Mouse (Mus musculus) forebrain, embryonic 14.5 days (tissue): ENCODE data around the gene Lamtor3. TPM values are rescaled to one million over a fixed set of nuclear protein-coding genes. Genes with fewer than 3 reads are reported as not detected.
A peak's percentile ranks its signal among the peaks of the same experiment; 100 is the strongest.

ENCODE experiments used
- ATAC-seq: fragments of 200-750 bp; cut with Nextera tagmentation; 2 replicates; pipeline ENCODE4 v1.8.0; 2017; ENCODE audit warnings: mild to moderate bottlenecking, moderate library complexity
- DNase-seq: peaks from one replicate; pipeline ENCODE4 v3.0.0-alpha.2; 2015; ENCODE audit warnings: low spot score
- H3K27ac ChIP-seq: fragments of 300-500 bp; sonication (generic); 2 replicates; pipeline ENCODE4 v1.5.1; 2014; ENCODE audit warnings: low read depth, mild to moderate bottlenecking, control low read depth, low read length, moderate library complexity
- H3K27me3 ChIP-seq: fragments of 300-500 bp; sonication (generic); replicated peaks from 2 replicates; pipeline ENCODE4 v1.6.1; 2014; ENCODE audit warnings: low read length, control low read depth, mixed read lengths; ENCODE audit not compliant: control insufficient read depth, insufficient read depth
- H3K36me3 ChIP-seq: fragments of 300-500 bp; sonication (generic); 2 replicates; pipeline ENCODE4 v1.6.1; 2014; ENCODE audit warnings: low read length, control low read depth; ENCODE audit not compliant: control insufficient read depth, insufficient read depth
- H3K4me1 ChIP-seq: fragments of 300-500 bp; sonication (generic); 2 replicates; pipeline ENCODE4 v1.6.1; 2014; ENCODE audit warnings: antibody characterized with exemption, low read length, control low read depth; ENCODE audit not compliant: control insufficient read depth, insufficient read depth
- H3K4me2 ChIP-seq: fragments of 300-500 bp; sonication (generic); 2 replicates; pipeline ENCODE4 v1.6.1; 2014; ENCODE audit warnings: mild to moderate bottlenecking, control low read depth, low read length
- H3K4me3 ChIP-seq: fragments of 300-500 bp; sonication (generic); 2 replicates; pipeline ENCODE4 v1.5.1; 2014; ENCODE audit warnings: low read depth, low read length, control low read depth
- H3K9ac ChIP-seq: fragments of 300-500 bp; sonication (generic); 2 replicates; pipeline ENCODE4 v1.6.1; 2014; ENCODE audit warnings: mild to moderate bottlenecking, low read length, control low read depth, moderate library complexity
- H3K9me3 ChIP-seq: fragments of 300-500 bp; sonication (generic); replicated peaks from 2 replicates; pipeline ENCODE4 v1.6.1; 2016; ENCODE audit warnings: low read length, control low read depth, mixed read lengths; ENCODE audit not compliant: control insufficient read depth
- WGBS: fragments of 180-500 bp; shearing (Covaris S2); extraction: QIAGEN DNeasy Blood & Tissue Kit; methylation state at CpG from one replicate; pipeline ENCODE4 v1.1.7; 2014; 5-methylcytosine and 5-hydroxymethylcytosine counted together
- polyA plus RNA-seq: library from polyadenylated mRNA; unstranded; fragments of >200 nt; fragmentation: Nextera tagmentation; extraction: Ambion mirVana; gene quantifications from 2 replicates; pipeline ENCODE4 v1.2.1, GENCODE M21; 2014

Lamtor3 gene
- 143 and 153 TPM in 2 replicates for polyA plus RNA-seq

GRCm38 (mm10) chr3:137918172-137918931 lies at the start of gene Lamtor3:
Lamtor3 (plus strand) TSS chr3:137918506.
- H3K4me2 ChIP-seq: peak within 1 kb of the TSS; percentile 83
- WGBS: under 1% methylated on average over 39 of the region's 47 CpGs
- ATAC-seq: peak; percentile 93

GRCm38 (mm10) chr3:137869395-137869794 lies 48.9 kb upstream of the Lamtor3 start:
- H3K4me1 ChIP-seq: peaks cover 6% of the 10 kb centered on the region
- no peaks in the 10 kb centered on the region for H3K27me3 ChIP-seq
- no peak overlapping the region for H3K4me2 ChIP-seq
- H3K9me3 ChIP-seq: no peaks in the 10 kb centered on the region
- DNase-seq (no peak), ATAC-seq (no peak)
- H3K27ac ChIP-seq: no peak overlapping the region
- 95% methylated on average over 9 of the region's 9 CpGs for WGBS
- peaks cover 11% of the 10 kb centered on the region; the same call in 1 of the 2 replicates for H3K36me3 ChIP-seq
- H3K4me3 ChIP-seq: no peak overlapping the region
- no peak overlapping the region for H3K9ac ChIP-seq

More at GRCm38 (mm10) chr3:137918172-137918931, at the start of gene Lamtor3:
- Histone ChIP-seq H3K27ac (peak within 1 kb of the TSS; percentile 85), H3K9ac (peak within 1 kb of the TSS; percentile 83), H3K4me1 (peaks cover 16% of the 10 kb centered on the region), H3K9me3 (no peaks in the 10 kb centered on the region), H3K4me3 (peak within 1 kb of the TSS; percentile 87), H3K36me3 (peaks cover 19% of the 10 kb centered on the region), H3K27me3 (no peaks in the 10 kb centered on the region)
- DNase-seq: peak; percentile 88

GRCm38 (mm10) chr3:137879313-137879712 lies 39.0 kb upstream of the Lamtor3 start:
- 94% methylated on average over 3 of the region's 3 CpGs for WGBS

GRCm38 (mm10) chr3:137880109-137880748 lies 38.1 kb upstream of the Lamtor3 start:
- no peak overlapping the region for H3K4me2 ChIP-seq
- no peaks in the 10 kb centered on the region for H3K4me1 ChIP-seq
- DNase-seq (no peak), ATAC-seq (no peak)
- H3K27me3 ChIP-seq: no peaks in the 10 kb centered on the region
- no peak overlapping the region for H3K9ac ChIP-seq
- H3K36me3 ChIP-seq: no peaks in the 10 kb centered on the region
- WGBS: 71% methylated on average over 4 of the region's 4 CpGs
- no peak overlapping the region for H3K4me3 ChIP-seq
- no peak overlapping the region for H3K27ac ChIP-seq
- no peaks in the 10 kb centered on the region for H3K9me3 ChIP-seq

More at GRCm38 (mm10) chr3:137879313-137879712, 39.0 kb upstream of the Lamtor3 start:
- no peak overlapping the region for H3K27ac ChIP-seq
- H3K4me2 ChIP-seq: no peak overlapping the region
- H3K9ac ChIP-seq: no peak overlapping the region
- H3K36me3 ChIP-seq: no peaks in the 10 kb centered on the region
- no peak overlapping the region for H3K4me3 ChIP-seq
- DNase-seq (no peak), ATAC-seq (no peak)
- no peaks in the 10 kb centered on the region for H3K9me3 ChIP-seq
- H3K27me3 ChIP-seq: no peaks in the 10 kb centered on the region
- no peaks in the 10 kb centered on the region for H3K4me1 ChIP-seq

GRCm38 (mm10) chr3:137881093-137881492 lies 37.2 kb upstream of the Lamtor3 start:
- no peak overlapping the region for H3K27ac ChIP-seq
- H3K4me2 ChIP-seq: no peak overlapping the region
- no peaks in the 10 kb centered on the region for H3K27me3 ChIP-seq
- no peaks in the 10 kb centered on the region for H3K4me1 ChIP-seq
- no peaks in the 10 kb centered on the region for H3K9me3 ChIP-seq
- ATAC-seq: no peak
- DNase-seq: no peak
- H3K36me3 ChIP-seq: no peaks in the 10 kb centered on the region
- no peak overlapping the region for H3K4me3 ChIP-seq
- no peak overlapping the region for H3K9ac ChIP-seq
- WGBS: 90% methylated on average over 5 of the region's 5 CpGs

GRCm38 (mm10) chr3:137887961-137888360 lies 30.3 kb upstream of the Lamtor3 start:
- Histone ChIP-seq H3K4me2 (no peak overlapping the region), H3K36me3 (peaks cover 11% of the 10 kb centered on the region; the same call in 1 of the 2 replicates), H3K4me1 (no peaks in the 10 kb centered on the region; the same call in 1 of the 2 replicates), H3K9ac (no peak overlapping the region), H3K27ac (no peak overlapping the region), H3K9me3 (no peaks in the 10 kb centered on the region), H3K4me3 (no peak overlapping the region), H3K27me3 (no peaks in the 10 kb centered on the region)
- 51% methylated on average over 7 of the region's 7 CpGs for WGBS
- no peak for DNase-seq
- no peak for ATAC-seq

GRCm38 (mm10) chr3:137891089-137891488 lies 27.2 kb upstream of the Lamtor3 start:
- Histone ChIP-seq H3K27me3 (no peaks in the 10 kb centered on the region), H3K4me3 (no peak overlapping the region), H3K4me1 (no peaks in the 10 kb centered on the region; the same call in 1 of the 2 replicates), H3K9ac (no peak overlapping the region), H3K4me2 (no peak overlapping the region), H3K36me3 (peaks cover 24% of the 10 kb centered on the region; the same call in 1 of the 2 replicates), H3K9me3 (no peaks in the 10 kb centered on the region), H3K27ac (no peak overlapping the region)
- 83% methylated on average over 3 of the region's 3 CpGs for WGBS
- ATAC-seq (no peak), DNase-seq (no peak)

GRCm38 (mm10) chr3:137892118-137892517 lies 26.2 kb upstream of the Lamtor3 start:
- peak; percentile 50 for ATAC-seq
- WGBS: 74% methylated on average over 4 of the region's 4 CpGs

More at GRCm38 (mm10) chr3:137892118-137892517, 26.2 kb upstream of the Lamtor3 start:
- no peak for DNase-seq
- Histone ChIP-seq H3K36me3 (peaks cover 27% of the 10 kb centered on the region; the same call in 1 of the 2 replicates), H3K4me1 (no peaks in the 10 kb centered on the region; the same call in 1 of the 2 replicates), H3K4me2 (no peak overlapping the region), H3K27ac (no peak overlapping the region), H3K27me3 (no peaks in the 10 kb centered on the region), H3K9me3 (no peaks in the 10 kb centered on the region), H3K4me3 (no peak overlapping the region), H3K9ac (no peak overlapping the region)
